Mouse (Mus musculus) lung, embryonic 14.5 days (tissue): ENCODE measurements around the gene Gm49383. TPM values are rescaled to one million over a fixed set of nuclear protein-coding genes. Genes with fewer than 3 reads are reported as not detected.

Experiments
- ATAC-seq: fragments of 200-750 bp; cut with Nextera tagmentation; 2 replicates; pipeline ENCODE4 v1.8.0; 2017; ENCODE audit warnings: mild to moderate bottlenecking, moderate TSS enrichment, moderate library complexity; ENCODE audit not compliant: insufficient read depth
- DNase-seq: peaks from one replicate; pipeline ENCODE4 v3.0.0-alpha.2; 2015
- H3K27ac ChIP-seq: fragments of 300-500 bp; sonication (generic); 2 replicates; pipeline ENCODE4 v1.5.1; 2014; ENCODE audit warnings: low read depth, mild to moderate bottlenecking, moderate library complexity
- H3K27me3 ChIP-seq: fragments of 300-500 bp; sonication (generic); 2 replicates; pipeline ENCODE4 v1.6.1; 2014; ENCODE audit warnings: low read length, control low read depth; ENCODE audit not compliant: insufficient read depth
- H3K36me3 ChIP-seq: fragments of 300-500 bp; sonication (generic); 2 replicates; pipeline ENCODE4 v1.6.1; 2014; ENCODE audit warnings: control low read depth; ENCODE audit not compliant: insufficient read depth
- H3K4me1 ChIP-seq: fragments of 300-500 bp; sonication (generic); 2 replicates; pipeline ENCODE4 v1.6.1; 2014; ENCODE audit warnings: antibody characterized with exemption, control low read depth; ENCODE audit not compliant: insufficient read depth
- H3K4me2 ChIP-seq: fragments of 300-500 bp; sonication (generic); 2 replicates; pipeline ENCODE4 v1.6.1; 2014; ENCODE audit warnings: mild to moderate bottlenecking
- H3K4me3 ChIP-seq: fragments of 300-500 bp; sonication (generic); 2 replicates; pipeline ENCODE4 v1.5.1; 2014; ENCODE audit warnings: low read depth, low read length
- H3K9ac ChIP-seq: fragments of 300-500 bp; sonication (generic); 2 replicates; pipeline ENCODE4 v1.6.1; 2014
- H3K9me3 ChIP-seq: fragments of 300-500 bp; sonication (generic); 2 replicates; pipeline ENCODE4 v1.6.1; 2016; ENCODE audit warnings: low read depth, low read length, control low read depth
- CTCF ChIP-seq: IDR thresholded peaks from 2 replicates; pipeline ENCODE4 v1.5.1; 2016; ENCODE audit warnings: antibody characterized with exemption, low read depth
- WGBS: fragments of 180-500 bp; shearing (Covaris S2); extraction: QIAGEN DNeasy Blood & Tissue Kit; methylation state at CpG from one replicate; pipeline ENCODE4 v1.1.7; 2014; 5-methylcytosine and 5-hydroxymethylcytosine counted together
- polyA plus RNA-seq: library from polyadenylated mRNA; unstranded; fragments of >200 nt; fragmentation: Nextera tagmentation; extraction: Ambion mirVana; gene quantifications from 2 replicates; pipeline ENCODE4 v1.2.1, GENCODE M21; 2014

Gm49383 gene
- polyA plus RNA-seq, 1 experiment from 2014 or later: 31.6 TPM

- peak overlapping the region; percentile 94 for H3K4me2 ChIP-seq
- WGBS: 76% methylated on average over 7 of the region's 7 CpGs
- H3K27ac ChIP-seq: no peak overlapping the region
- peaks cover 42% of the 10 kb centered on the region for H3K36me3 ChIP-seq
- peaks cover 8% of the 10 kb centered on the region for H3K4me1 ChIP-seq
- TF ChIP-seq CTCF: no peak
- peak overlapping the region; percentile 83 for H3K4me3 ChIP-seq
- no peaks in the 10 kb centered on the region for H3K9me3 ChIP-seq
- peak overlapping the region; percentile 88 for H3K9ac ChIP-seq
- ATAC-seq (no peak), DNase-seq (no peak)
- H3K27me3 ChIP-seq: no peaks in the 10 kb centered on the region
Observed at GRCm38 (mm10) chr12:69185371-69185770, 11.5 kb downstream of the Gm49383 start.

- WGBS: 1% methylated on average over 82 of the region's 86 CpGs
- Histone ChIP-seq H3K27ac (peak overlapping the region; percentile 85), H3K4me3 (peak overlapping the region; percentile 83), H3K9me3 (no peaks in the 10 kb centered on the region), H3K4me2 (peak overlapping the region; percentile 94), H3K27me3 (no peaks in the 10 kb centered on the region), H3K9ac (peak overlapping the region; percentile 88), H3K4me1 (peaks cover 8% of the 10 kb centered on the region), H3K36me3 (peaks cover 37% of the 10 kb centered on the region)
- ATAC-seq (peak; percentile 72), DNase-seq (peak; percentile 64)
- no peak for TF ChIP-seq CTCF
Observed at GRCm38 (mm10) chr12:69184342-69185295, 12.3 kb downstream of the Gm49383 start.

GRCm38 (mm10) chr12:69183583-69184308, 13.2 kb downstream of the Gm49383 start, which contains the start of the genes Rpl36al and Mgat2:
Gene Rpl36al (minus strand): TSS chr12:69184083.
Gene Mgat2 (plus strand): TSS chr12:69184157.
- H3K36me3 ChIP-seq: peaks cover 32% of the 10 kb centered on the region
- WGBS: under 1% methylated on average over 84 of the region's 84 CpGs
- DNase-seq (peak; percentile 99), ATAC-seq (peak; percentile 99)
- peak within 1 kb of the TSS; percentile 94 for H3K4me2 ChIP-seq
- H3K27me3 ChIP-seq: no peaks in the 10 kb centered on the region
- H3K4me1 ChIP-seq: peaks cover 8% of the 10 kb centered on the region
- peak within 1 kb of the TSS; percentile 88 for H3K9ac ChIP-seq
- TF ChIP-seq CTCF: no peak
- no peaks in the 10 kb centered on the region for H3K9me3 ChIP-seq
- H3K4me3 ChIP-seq: peak within 1 kb of the TSS; percentile 83
- peak within 1 kb of the TSS; percentile 85 for H3K27ac ChIP-seq

GRCm38 (mm10) chr12:69181800-69182199, 15.1 kb downstream of the Gm49383 start:
- Histone ChIP-seq H3K36me3 (peaks cover 19% of the 10 kb centered on the region), H3K27ac (no peak overlapping the region), H3K4me1 (peaks cover 5% of the 10 kb centered on the region), H3K9ac (no peak overlapping the region), H3K4me3 (no peak overlapping the region), H3K27me3 (no peaks in the 10 kb centered on the region), H3K9me3 (no peaks in the 10 kb centered on the region), H3K4me2 (no peak overlapping the region)
- DNase-seq (no peak), ATAC-seq (no peak)
- WGBS: 87% methylated on average over 4 of the region's 4 CpGs
- TF ChIP-seq CTCF: no peak

GRCm38 (mm10) chr12:69179371-69179770, 17.5 kb downstream of the Gm49383 start:
- ATAC-seq (no peak), DNase-seq (no peak)
- H3K4me2 ChIP-seq: no peak overlapping the region
- H3K9me3 ChIP-seq: no peaks in the 10 kb centered on the region
- no peaks in the 10 kb centered on the region for H3K4me1 ChIP-seq
- H3K36me3 ChIP-seq: peaks cover 37% of the 10 kb centered on the region
- WGBS: 56% methylated on average over 12 of the region's 12 CpGs
- TF ChIP-seq CTCF: no peak
- H3K4me3 ChIP-seq: no peak overlapping the region
- no peak overlapping the region for H3K9ac ChIP-seq
- no peaks in the 10 kb centered on the region for H3K27me3 ChIP-seq
- H3K27ac ChIP-seq: no peak overlapping the region

- Histone ChIP-seq H3K27ac (no peak overlapping the region), H3K4me3 (no peak overlapping the region), H3K27me3 (no peaks in the 10 kb centered on the region), H3K9ac (no peak overlapping the region), H3K4me2 (no peak overlapping the region), H3K36me3 (peaks cover 40% of the 10 kb centered on the region), H3K4me1 (no peaks in the 10 kb centered on the region), H3K9me3 (no peaks in the 10 kb centered on the region)
- DNase-seq (no peak), ATAC-seq (no peak)
- WGBS: 84% methylated on average over 3 of the region's 3 CpGs
- TF ChIP-seq CTCF: no peak
Observed at GRCm38 (mm10) chr12:69177526-69177925, 19.4 kb downstream of the Gm49383 start.

- no peaks in the 10 kb centered on the region for H3K4me1 ChIP-seq
- no peak overlapping the region for H3K9ac ChIP-seq
- no peak overlapping the region for H3K27ac ChIP-seq
- TF ChIP-seq CTCF: no peak
- DNase-seq (no peak), ATAC-seq (no peak)
- no peak overlapping the region for H3K4me3 ChIP-seq
- WGBS: 84% methylated on average over 3 of the region's 3 CpGs
- H3K9me3 ChIP-seq: no peaks in the 10 kb centered on the region
- H3K4me2 ChIP-seq: no peak overlapping the region
- H3K36me3 ChIP-seq: peaks cover 42% of the 10 kb centered on the region
- no peaks in the 10 kb centered on the region for H3K27me3 ChIP-seq
Observed at GRCm38 (mm10) chr12:69175975-69176374, 20.9 kb downstream of the Gm49383 start.
